Mouse (Mus musculus) thymus, adult 2 months (tissue): ENCODE results near the gene Col25a1.

Source experiments
- CTCF ChIP-seq: fragments of 200-500 bp; IDR thresholded peaks from 2 replicates; pipeline ENCODE4 v1.5.1; 2012; ENCODE audit warnings: mild to moderate bottlenecking, control low read depth, low read length, moderate library complexity, borderline replicate concordance; ENCODE audit not compliant: control insufficient read depth, poor library complexity, insufficient read depth; ENCODE audit errors: extremely low read depth
- POLR2A ChIP-seq: fragments of 200-500 bp; IDR thresholded peaks from 2 replicates; pipeline ENCODE4 v1.6.1; 2012; ENCODE audit warnings: mild to moderate bottlenecking, low read length, control low read depth, moderate library complexity; ENCODE audit not compliant: control insufficient read depth, poor library complexity, insufficient read depth; ENCODE audit errors: extremely low read depth

DNA sequence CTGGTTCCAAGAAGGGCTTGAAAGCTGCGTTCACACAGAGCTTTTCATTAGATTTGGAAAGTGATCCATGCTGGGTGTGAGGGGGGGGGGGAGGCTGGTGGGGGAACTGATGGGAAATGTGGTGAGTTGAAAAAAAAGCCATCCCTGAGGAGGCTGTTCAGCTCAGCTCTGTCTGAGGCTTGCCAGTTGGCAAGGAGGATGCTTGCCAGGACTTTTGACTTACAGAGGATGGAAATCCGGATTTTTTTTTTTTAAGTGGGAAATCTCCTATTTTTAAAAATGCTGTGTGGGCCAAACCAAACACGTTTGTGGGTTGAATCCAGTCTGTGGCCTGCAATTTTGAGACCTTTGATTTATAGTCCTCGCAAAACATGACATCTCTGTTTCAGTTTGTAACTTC lies 35.6 kb downstream of the Col25a1 start:
- TF ChIP-seq POLR2A = no peak
- TF ChIP-seq CTCF = no peak
